Mouse (Mus musculus) spleen, postnatal 0 days (tissue): ENCODE measurements around the gene Kpnb1. TPM values are rescaled to one million over a fixed set of nuclear protein-coding genes. Genes with fewer than 3 reads are reported as not detected.

Experiments
- polyA plus RNA-seq: library from polyadenylated mRNA; unstranded; fragments of >200 nt; fragmentation: Nextera tagmentation; extraction: Ambion mirVana; gene quantifications from 2 replicates; pipeline ENCODE4 v1.2.1, GENCODE M21; 2015

Kpnb1 gene
- 27.6 and 28.1 TPM in 2 replicates for polyA plus RNA-seq

GRCm38 (mm10) chr11:97187764-97188642 is at the start of gene Kpnb1:
TSS of gene Kpnb1 (minus strand) at chr11:97187881.

GRCm38 (mm10) chr11:97151343-97151801 is 36.3 kb downstream of the Kpnb1 start, which contains the start of gene Tbkbp1:
TSS of gene Tbkbp1 (minus strand) at chr11:97151495.

GRCm38 (mm10) chr11:97114671-97115601 is 72.7 kb downstream of the Kpnb1 start, which contains the start of gene Tbx21:
TSS of gene Tbx21 (minus strand) at chr11:97115331.

Other genes with a start within 250 kb of the Kpnb1 start
- 410 and 492 TPM in 2 replicates for gene Pnpo, start 243.9 kb downstream of the Kpnb1 start, polyA plus RNA-seq
- gene Sp2, start 204.9 kb downstream of the Kpnb1 start, polyA plus RNA-seq = 14.4 and 14.5 TPM in 2 replicates
- gene Sp6, start 174.5 kb downstream of the Kpnb1 start, polyA plus RNA-seq = 0.11 TPM in 1 of 2 replicates, not detected in the other
- 6.8 and 8.7 TPM in 2 replicates for gene Scrn2, start 157.9 kb downstream of the Kpnb1 start, polyA plus RNA-seq
- 0.41 TPM in 2 replicates for gene Lrrc46, start 146.5 kb downstream of the Kpnb1 start, polyA plus RNA-seq
- gene Mrpl10, start 146.3 kb downstream of the Kpnb1 start, polyA plus RNA-seq = 41.0 and 45.8 TPM in 2 replicates
- gene Osbpl7, start 137.3 kb downstream of the Kpnb1 start, polyA plus RNA-seq = 4.7 and 7.1 TPM in 2 replicates
- 0.41 and 0.92 TPM in 2 replicates for gene Tbx21, start 72.5 kb downstream of the Kpnb1 start, polyA plus RNA-seq
- gene Tbkbp1, start 36.4 kb downstream of the Kpnb1 start, polyA plus RNA-seq = 3.0 and 4.4 TPM in 2 replicates
- gene Npepps, start 92.8 kb upstream of the Kpnb1 start, polyA plus RNA-seq = 26.6 and 32.3 TPM in 2 replicates
- gene Mrpl45, start 127.8 kb upstream of the Kpnb1 start, polyA plus RNA-seq = 24.8 TPM in 2 replicates
- 0.04 and 0.05 TPM in 2 replicates for gene Gpr179, start 164.2 kb upstream of the Kpnb1 start, polyA plus RNA-seq
- 1.8 and 1.9 TPM in 2 replicates for gene Socs7, start 174.7 kb upstream of the Kpnb1 start, polyA plus RNA-seq
- 14.7 and 15.7 TPM in 2 replicates for gene Arhgap23, start 227.7 kb upstream of the Kpnb1 start, polyA plus RNA-seq